Mouse (Mus musculus): ENCODE data around the gene Kif26a.

The Kif26a gene

GRCm38 (mm10) chr12:112130957-112131356 is 15.1 kb upstream of the Kif26a start:
- DNase-seq, result no peak

- peak; percentile 16 for DNase-seq
Measured at GRCm38 (mm10) chr12:112140231-112140630, 5.8 kb upstream of the Kif26a start.

- no peak for DNase-seq
Measured at GRCm38 (mm10) chr12:112140745-112141144, 5.3 kb upstream of the Kif26a start.

GRCm38 (mm10) chr12:112141300-112141699 is 4.7 kb upstream of the Kif26a start:
- DNase-seq, result no peak

- no peak for DNase-seq
Measured at GRCm38 (mm10) chr12:112143116-112143832, 2.7 kb upstream of the Kif26a start.

- no peak for DNase-seq
Measured at GRCm38 (mm10) chr12:112143833-112144201, 2.2 kb upstream of the Kif26a start.

- no peak for DNase-seq
Measured at GRCm38 (mm10) chr12:112144377-112145115, 1.5 kb upstream of the Kif26a start.

- DNase-seq, result peak; percentile 74
Measured at GRCm38 (mm10) chr12:112145211-112145874, 665 bp upstream of the Kif26a start.

- no peak for DNase-seq
Measured at GRCm38 (mm10) chr12:112147365-112147764, 1.4 kb downstream of the Kif26a start.

- DNase-seq, result no peak
Measured at GRCm38 (mm10) chr12:112150011-112150410, 4.0 kb downstream of the Kif26a start.

- no peak for DNase-seq
Measured at GRCm38 (mm10) chr12:112151244-112151979, 5.4 kb downstream of the Kif26a start.

GRCm38 (mm10) chr12:112151980-112152362 is 6.0 kb downstream of the Kif26a start:
- DNase-seq, result no peak

GRCm38 (mm10) chr12:112153597-112153996 is 7.6 kb downstream of the Kif26a start:
- DNase-seq, result no peak

- no peak for DNase-seq
Measured at GRCm38 (mm10) chr12:112154476-112154875, 8.5 kb downstream of the Kif26a start.

- DNase-seq, result no peak
Measured at GRCm38 (mm10) chr12:112155218-112156051, 9.4 kb downstream of the Kif26a start.

- DNase-seq, result no peak
Measured at GRCm38 (mm10) chr12:112156804-112157203, 10.8 kb downstream of the Kif26a start.

GRCm38 (mm10) chr12:112158246-112158645 is 12.2 kb downstream of the Kif26a start:
- DNase-seq, result no peak

- no peak for DNase-seq
Measured at GRCm38 (mm10) chr12:112158784-112159183, 12.8 kb downstream of the Kif26a start.

- DNase-seq, result no peak
Measured at GRCm38 (mm10) chr12:112163981-112164839, 18.2 kb downstream of the Kif26a start.

- DNase-seq, result no peak
Measured at GRCm38 (mm10) chr12:112164840-112165219, 18.8 kb downstream of the Kif26a start.

GRCm38 (mm10) chr12:112169240-112169639 is 23.2 kb downstream of the Kif26a start:
- no peak for DNase-seq

Measured in cerebellum, adult 9-10 months (tissue).